Mouse (Mus musculus): ENCODE data around the gene Pabpn1l. TPM values are rescaled to one million over a fixed set of nuclear protein-coding genes. Genes with fewer than 3 reads are reported as not detected.
"Not testable (repeated sequence)": the region's sequence is repeated elsewhere in the genome, so short reads cannot be mapped to it uniquely, and the experiment has no call there.

The Pabpn1l gene
- polyA plus RNA-seq, 1 experiment from 2014 or later, result not detected

DNA sequence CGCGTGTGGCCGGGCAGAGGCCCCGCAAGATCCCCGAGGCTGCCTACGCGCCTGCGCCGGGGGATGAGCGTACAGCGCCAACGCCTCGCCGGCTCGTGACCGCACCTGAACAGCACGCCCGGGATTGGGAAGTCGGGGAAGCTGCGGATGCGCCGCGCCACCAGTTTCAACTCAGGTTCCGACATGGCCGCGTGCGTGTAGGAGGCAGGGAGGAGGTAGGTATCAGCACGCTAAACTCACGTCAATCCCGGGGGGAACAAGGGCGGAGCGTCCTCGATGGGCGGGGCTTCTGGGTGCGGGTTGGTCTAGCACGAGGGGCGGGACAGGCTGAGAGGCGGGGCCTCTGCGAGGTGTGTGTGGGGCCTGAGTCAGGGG, 45.9 kb downstream of the Pabpn1l start, which contains the start of gene Aprt:
Gene Aprt (minus strand): TSS at position 262 of the 375 bp plus-strand sequence.
- Histone ChIP-seq H3K9me3 (no peaks in the 10 kb centered on the region), H3K27me3 (ENCODE audit: poor library complexity, severe bottlenecking) (no peaks in the 10 kb centered on the region), H3K4me3 (peak within 1 kb of the TSS; percentile 77), H3K4me1 (peaks cover 86% of the 10 kb centered on the region), H3K36me3 (replicated peaks) (peaks cover 37% of the 10 kb centered on the region), H3K27ac (peak within 1 kb of the TSS; percentile 93)
- peak; percentile 92 for DNase-seq (ENCODE audit: extremely low spot score, low spot score)
- under 1% methylated on average over 39 of the region's 39 CpGs for WGBS

GRCm38 (mm10) chr8:122575735-122576647, 46.5 kb downstream of the Pabpn1l start:
- H3K36me3 ChIP-seq (replicated peaks), result peaks cover 44% of the 10 kb centered on the region
- peak; percentile 30 for DNase-seq (ENCODE audit: extremely low spot score, low spot score)

DNA sequence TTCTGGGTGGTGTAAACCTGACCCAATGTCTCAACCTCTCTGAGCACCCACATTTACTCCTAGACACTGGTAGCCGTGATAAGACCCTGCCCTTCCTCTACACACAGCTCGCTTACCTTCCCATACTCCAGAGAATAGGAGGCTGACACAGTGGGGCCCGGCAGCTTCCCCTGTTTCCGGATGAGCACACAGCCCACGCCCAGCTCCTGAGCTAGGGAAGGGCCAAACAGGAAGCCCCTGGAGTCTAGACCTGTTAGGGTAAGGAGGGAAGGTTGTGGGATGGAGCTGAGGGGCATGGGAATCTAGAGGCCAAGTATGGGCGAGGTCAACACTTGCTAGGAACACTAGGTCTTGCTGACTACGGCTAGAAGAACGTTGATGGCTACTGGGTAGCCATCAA, 47.3 kb downstream of the Pabpn1l start:
- Histone ChIP-seq H3K27ac (peak overlapping the region; percentile 93; the same call in 1 of the 2 replicates), H3K9me3 (peaks cover 2% of the 10 kb centered on the region; the same call in 1 of the 2 replicates), H3K4me1 (peaks cover 85% of the 10 kb centered on the region), H3K27me3 (ENCODE audit: poor library complexity, severe bottlenecking) (no peaks in the 10 kb centered on the region), H3K4me3 (peak overlapping the region; percentile 77), H3K36me3 (replicated peaks) (peaks cover 51% of the 10 kb centered on the region)
- DNase-seq (ENCODE audit: extremely low spot score, low spot score), result no peak
- 78% methylated on average over 8 of the region's 8 CpGs for WGBS

More at GRCm38 (mm10) chr8:122575735-122576647, 46.5 kb downstream of the Pabpn1l start:
- WGBS, result 16% methylated on average over 21 of the region's 21 CpGs
- no peaks in the 10 kb centered on the region for H3K9me3 ChIP-seq
- peak overlapping the region; percentile 77 for H3K4me3 ChIP-seq
- peak overlapping the region; percentile 93 for H3K27ac ChIP-seq
- H3K4me1 ChIP-seq, result peaks cover 88% of the 10 kb centered on the region
- no peaks in the 10 kb centered on the region for H3K27me3 ChIP-seq (ENCODE audit: poor library complexity, severe bottlenecking)

- H3K4me3 ChIP-seq, result peak overlapping the region; percentile 77
- peaks cover 7% of the 10 kb centered on the region; the same call in 1 of the 2 replicates for H3K9me3 ChIP-seq
- H3K4me1 ChIP-seq, result peaks cover 87% of the 10 kb centered on the region
- H3K36me3 ChIP-seq (replicated peaks), result peaks cover 56% of the 10 kb centered on the region
- no peak for DNase-seq (ENCODE audit: extremely low spot score, low spot score)
- 66% methylated on average over 10 of the region's 10 CpGs for WGBS
- no peaks in the 10 kb centered on the region for H3K27me3 ChIP-seq (ENCODE audit: poor library complexity, severe bottlenecking)
- 0 out of 2 replicates have a peak overlapping the region, but pooled peaks have one; percentile 3 for H3K27ac ChIP-seq
Observed at GRCm38 (mm10) chr8:122574667-122575251, 47.8 kb downstream of the Pabpn1l start.

- Histone ChIP-seq H3K27ac (no peak overlapping the region), H3K4me3 (no peak overlapping the region), H3K27me3 (ENCODE audit: poor library complexity, severe bottlenecking) (no peaks in the 10 kb centered on the region), H3K9me3 (peaks cover 7% of the 10 kb centered on the region; the same call in 1 of the 2 replicates), H3K36me3 (replicated peaks) (peaks cover 61% of the 10 kb centered on the region), H3K4me1 (peaks cover 87% of the 10 kb centered on the region)
- DNase-seq (ENCODE audit: extremely low spot score, low spot score), result no peak
- 69% methylated on average over 3 of the region's 3 CpGs for WGBS
Observed at GRCm38 (mm10) chr8:122574264-122574663, 48.3 kb downstream of the Pabpn1l start.

GRCm38 (mm10) chr8:122573577-122573976, 49.0 kb downstream of the Pabpn1l start:
- Histone ChIP-seq H3K9me3 (peaks cover 7% of the 10 kb centered on the region; the same call in 1 of the 2 replicates), H3K4me1 (peaks cover 87% of the 10 kb centered on the region), H3K4me3 (peak overlapping the region; percentile 11; the same call in 1 of the 2 replicates), H3K27me3 (ENCODE audit: poor library complexity, severe bottlenecking) (no peaks in the 10 kb centered on the region), H3K27ac (peak overlapping the region; percentile 62), H3K36me3 (replicated peaks) (peaks cover 66% of the 10 kb centered on the region)
- 63% methylated on average over 9 of the region's 9 CpGs for WGBS
- no peak for DNase-seq (ENCODE audit: extremely low spot score, low spot score)

- H3K27me3 ChIP-seq (ENCODE audit: poor library complexity, severe bottlenecking); H3K9me3 ChIP-seq; DNase-seq (ENCODE audit: extremely low spot score, low spot score); H3K4me3 ChIP-seq: not testable (repeated sequence)
- peak overlapping the region; percentile 62 for H3K27ac ChIP-seq
- peaks cover 86% of the 10 kb centered on the region for H3K4me1 ChIP-seq
- 44% methylated on average over 4 of the region's 4 CpGs for WGBS
- peaks cover 66% of the 10 kb centered on the region for H3K36me3 ChIP-seq (replicated peaks)
Observed at GRCm38 (mm10) chr8:122573176-122573575, 49.4 kb downstream of the Pabpn1l start.

DNA sequence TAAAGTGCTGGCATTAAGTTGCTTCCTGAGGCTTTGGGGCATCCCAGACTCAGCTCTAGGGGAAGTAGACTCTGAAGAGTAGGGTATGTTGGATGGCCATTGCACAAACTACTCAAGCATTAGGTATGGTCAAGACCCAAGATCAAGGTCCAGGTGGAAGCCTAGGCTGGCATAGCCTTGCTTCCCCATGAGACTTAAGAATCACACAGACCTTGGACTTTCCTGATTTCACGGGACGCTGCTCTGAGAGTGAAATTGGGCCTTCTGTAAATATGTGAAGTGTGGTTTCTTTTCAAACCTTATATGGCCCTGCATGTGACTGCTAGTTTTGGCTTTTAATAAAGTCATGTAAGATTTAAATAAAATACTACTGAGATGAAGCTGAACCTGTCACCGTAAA, 49.8 kb downstream of the Pabpn1l start:
- Histone ChIP-seq H3K4me3 (no peak overlapping the region), H3K36me3 (replicated peaks) (peaks cover 66% of the 10 kb centered on the region), H3K4me1 (peaks cover 87% of the 10 kb centered on the region), H3K27ac (no peak overlapping the region), H3K9me3 (peaks cover 7% of the 10 kb centered on the region; the same call in 1 of the 2 replicates), H3K27me3 (ENCODE audit: poor library complexity, severe bottlenecking) (no peaks in the 10 kb centered on the region)
- no peak for DNase-seq (ENCODE audit: extremely low spot score, low spot score)
- WGBS, result 96% methylated on average over 3 of the region's 3 CpGs

DNA sequence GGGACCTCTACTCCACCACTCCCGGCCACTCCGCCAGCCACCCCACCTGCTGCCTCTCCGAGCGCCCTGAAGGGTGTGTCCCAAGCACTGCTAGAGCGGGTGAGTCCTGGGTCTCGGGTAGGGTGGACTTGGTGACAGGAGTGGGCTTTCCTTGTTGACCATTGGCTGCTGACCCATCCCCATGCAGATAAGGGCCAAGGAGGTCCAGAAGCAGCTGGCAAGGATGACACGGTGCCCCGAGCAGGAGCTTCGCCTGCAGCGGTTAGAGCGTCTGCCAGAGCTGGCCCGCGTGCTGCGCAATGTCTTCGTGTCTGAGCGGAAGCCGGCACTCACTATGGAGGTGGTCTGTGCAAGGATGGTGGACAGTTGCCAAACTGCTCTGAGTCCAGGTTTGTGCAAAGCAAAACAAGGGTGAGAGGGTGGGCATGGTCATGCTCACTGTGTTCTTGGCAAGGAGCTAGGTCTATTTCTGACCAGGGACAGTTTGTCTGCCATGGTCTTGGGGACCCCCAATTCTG, 50.7 kb downstream of the Pabpn1l start:
- Histone ChIP-seq H3K27ac (no peak overlapping the region), H3K9me3 (peaks cover 7% of the 10 kb centered on the region; the same call in 1 of the 2 replicates), H3K27me3 (ENCODE audit: poor library complexity, severe bottlenecking) (no peaks in the 10 kb centered on the region), H3K36me3 (replicated peaks) (peaks cover 66% of the 10 kb centered on the region), H3K4me1 (peaks cover 87% of the 10 kb centered on the region), H3K4me3 (no peak overlapping the region)
- DNase-seq (ENCODE audit: extremely low spot score, low spot score), result no peak
- WGBS, result 96% methylated on average over 17 of the region's 17 CpGs

DNA sequence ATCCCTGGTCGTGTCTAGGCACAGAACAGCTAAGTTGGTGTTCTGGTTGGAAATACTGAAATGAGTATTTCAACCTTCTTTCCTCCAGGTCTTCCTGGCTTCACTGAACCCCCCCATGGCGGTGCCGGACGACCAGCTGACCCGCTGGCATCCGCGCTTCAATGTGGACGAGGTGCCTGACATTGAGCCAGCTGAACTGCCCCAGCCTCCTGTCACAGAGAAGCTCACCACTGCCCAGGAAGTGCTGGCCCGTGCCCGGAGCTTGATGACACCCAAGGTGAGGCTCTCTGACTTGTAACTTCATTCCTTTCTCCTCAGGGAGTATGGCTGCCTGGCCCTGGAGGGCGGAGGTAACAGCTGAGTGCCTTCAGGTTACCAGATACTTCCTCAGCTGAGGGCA, 51.4 kb downstream of the Pabpn1l start:
- H3K36me3 ChIP-seq (replicated peaks), result peaks cover 66% of the 10 kb centered on the region

GRCm38 (mm10) chr8:122569996-122570395, 52.5 kb downstream of the Pabpn1l start:
- Histone ChIP-seq H3K27ac (no peak overlapping the region), H3K27me3 (ENCODE audit: poor library complexity, severe bottlenecking) (no peaks in the 10 kb centered on the region), H3K4me1 (peaks cover 77% of the 10 kb centered on the region), H3K4me3 (peak overlapping the region; percentile 96; the same call in 1 of the 2 replicates), H3K36me3 (replicated peaks) (peaks cover 63% of the 10 kb centered on the region), H3K9me3 (peaks cover 7% of the 10 kb centered on the region; the same call in 1 of the 2 replicates)
- WGBS, result 96% methylated on average over 16 of the region's 16 CpGs
- no peak for DNase-seq (ENCODE audit: extremely low spot score, low spot score)

More for the DNA sequence above, 51.4 kb downstream of the Pabpn1l start:
- DNase-seq (ENCODE audit: extremely low spot score, low spot score), result no peak
- Histone ChIP-seq H3K4me3 (no peak overlapping the region), H3K27me3 (ENCODE audit: poor library complexity, severe bottlenecking) (no peaks in the 10 kb centered on the region), H3K4me1 (peaks cover 87% of the 10 kb centered on the region), H3K27ac (no peak overlapping the region), H3K9me3 (peaks cover 7% of the 10 kb centered on the region; the same call in 1 of the 2 replicates)
- WGBS, result 94% methylated on average over 11 of the region's 11 CpGs
